Mouse (Mus musculus) midbrain, embryonic 16.5 days (tissue): ENCODE data around the gene Mctp1. TPM values are rescaled to one million over a fixed set of nuclear protein-coding genes. Genes with fewer than 3 reads are reported as not detected.

Source experiments
- ATAC-seq: fragments of 200-750 bp; cut with Nextera tagmentation; 2 replicates; pipeline ENCODE4 v1.8.0; 2017; ENCODE audit warnings: moderate TSS enrichment
- H3K27ac ChIP-seq: fragments of 300-500 bp; sonication (generic); 2 replicates; pipeline ENCODE4 v1.5.1; 2014; ENCODE audit warnings: mild to moderate bottlenecking, low read length, mixed read lengths
- H3K27me3 ChIP-seq: fragments of 300-500 bp; sonication (generic); 2 replicates; pipeline ENCODE4 v1.6.1; 2014; ENCODE audit warnings: low read depth, low read length, mixed read lengths; ENCODE audit not compliant: control insufficient read depth, insufficient read depth
- H3K36me3 ChIP-seq: fragments of 300-500 bp; sonication (generic); 2 replicates; pipeline ENCODE4 v1.6.1; 2014; ENCODE audit warnings: mild to moderate bottlenecking, low read length, moderate library complexity, mixed read lengths; ENCODE audit not compliant: control insufficient read depth, insufficient read depth
- H3K4me1 ChIP-seq: fragments of 300-500 bp; sonication (generic); 2 replicates; pipeline ENCODE4 v1.6.1; 2014; ENCODE audit warnings: mild to moderate bottlenecking, low read length, mixed read lengths; ENCODE audit not compliant: control insufficient read depth, insufficient read depth
- H3K4me2 ChIP-seq: fragments of 300-500 bp; sonication (generic); 2 replicates; pipeline ENCODE4 v1.6.1; 2014; ENCODE audit warnings: mild to moderate bottlenecking, low read length, mixed read lengths
- H3K4me3 ChIP-seq: fragments of 300-500 bp; sonication (generic); 2 replicates; pipeline ENCODE4 v1.5.1; 2014; ENCODE audit warnings: low read depth, mild to moderate bottlenecking, low read length, moderate library complexity, mixed read lengths
- H3K9ac ChIP-seq: fragments of 300-500 bp; sonication (generic); 2 replicates; pipeline ENCODE4 v1.6.1; 2014; ENCODE audit warnings: low read depth, low read length, mixed read lengths
- H3K9me3 ChIP-seq: fragments of 300-500 bp; sonication (generic); replicated peaks from 2 replicates; pipeline ENCODE4 v1.6.1; 2014; ENCODE audit warnings: mild to moderate bottlenecking, low read length, mixed read lengths; ENCODE audit not compliant: control insufficient read depth, poor library complexity, severe bottlenecking
- WGBS: fragments of 180-500 bp; shearing (Covaris S2); extraction: QIAGEN DNeasy Blood & Tissue Kit; methylation state at CpG from one replicate; pipeline ENCODE4 v1.1.7; 2014; 5-methylcytosine and 5-hydroxymethylcytosine counted together
- polyA plus RNA-seq: library from polyadenylated mRNA; unstranded; fragments of >200 nt; fragmentation: Nextera tagmentation; extraction: Ambion mirVana; gene quantifications from 2 replicates; pipeline ENCODE4 v1.2.1, GENCODE M21; 2015

Gene Mctp1
- polyA plus RNA-seq, 1 experiment from 2014 or later = 3.6 TPM

DNA sequence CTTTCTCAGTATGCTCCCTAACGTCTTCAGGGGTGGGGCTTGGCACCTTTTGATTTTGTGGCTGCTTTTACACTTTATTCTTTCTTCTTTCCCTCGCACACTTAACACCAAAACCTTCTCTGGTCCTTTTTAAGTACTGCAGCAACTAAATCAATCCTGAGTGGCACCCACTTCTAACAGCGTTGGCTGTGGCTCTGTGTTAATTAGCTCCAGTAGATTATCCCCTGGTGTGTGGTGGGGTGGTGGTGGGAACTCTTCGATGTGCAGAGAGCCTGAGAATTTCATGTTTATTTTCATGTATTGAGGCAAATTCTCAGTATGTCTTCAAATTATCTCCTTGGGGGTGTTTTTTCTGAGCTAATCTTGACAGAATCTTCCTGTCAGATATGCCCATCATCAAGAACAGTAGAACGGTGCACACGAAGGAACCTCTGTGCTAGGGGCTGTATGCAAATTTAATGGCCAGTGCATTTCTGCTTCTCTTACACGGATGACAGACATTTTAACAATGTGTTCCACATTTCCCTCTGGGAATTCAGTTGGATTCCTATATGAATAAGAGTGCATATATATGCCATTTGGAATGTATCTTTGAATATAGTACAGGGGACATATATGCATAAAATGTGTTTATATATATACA, 466.2 kb downstream of the Mctp1 start:
- WGBS = 21% methylated on average over 7 of the region's 7 CpGs
- no peak overlapping the region for H3K27ac ChIP-seq

DNA sequence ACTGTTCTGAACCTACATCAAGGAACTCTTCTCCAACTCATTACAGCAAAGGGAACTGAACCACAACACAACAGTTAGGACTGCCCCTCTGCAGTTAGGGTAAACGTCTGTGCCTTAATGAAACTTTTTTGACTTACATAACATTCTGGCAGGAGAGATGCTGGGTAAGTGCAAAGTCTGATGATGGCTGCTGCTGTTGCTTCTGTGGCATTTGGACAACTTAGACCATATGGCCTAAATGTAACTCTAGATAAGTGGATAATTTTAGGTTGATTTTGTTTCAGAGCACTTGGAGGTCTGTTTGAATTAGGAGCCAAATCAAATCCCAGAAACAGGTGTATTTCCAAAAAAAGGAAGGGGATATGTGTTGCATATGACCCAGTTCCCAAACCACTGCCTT, 470.0 kb downstream of the Mctp1 start:
- Histone ChIP-seq H3K4me1 (peaks cover 4% of the 10 kb centered on the region; the same call in 1 of the 2 replicates), H3K9ac (no peak overlapping the region), H3K9me3 (no peaks in the 10 kb centered on the region), H3K27me3 (no peaks in the 10 kb centered on the region), H3K27ac (no peak overlapping the region), H3K36me3 (no peaks in the 10 kb centered on the region), H3K4me2 (no peak overlapping the region), H3K4me3 (no peak overlapping the region)
- ATAC-seq = no peak
- 63% methylated on average over 1 of the region's 1 CpGs for WGBS

More for the DNA sequence above, 466.2 kb downstream of the Mctp1 start:
- Histone ChIP-seq H3K4me3 (no peak overlapping the region), H3K36me3 (no peaks in the 10 kb centered on the region), H3K27me3 (no peaks in the 10 kb centered on the region), H3K4me2 (no peak overlapping the region), H3K9me3 (no peaks in the 10 kb centered on the region), H3K4me1 (peaks cover 4% of the 10 kb centered on the region; the same call in 1 of the 2 replicates), H3K9ac (no peak overlapping the region)
- peak; percentile 73 for ATAC-seq

GRCm38 (mm10) chr13:76855021-76855420, 470.7 kb downstream of the Mctp1 start:
- H3K27me3 ChIP-seq = no peaks in the 10 kb centered on the region

GRCm38 (mm10) chr13:76857024-76857423, 472.7 kb downstream of the Mctp1 start:
- H3K4me1 ChIP-seq = no peaks in the 10 kb centered on the region
- no peak overlapping the region for H3K4me2 ChIP-seq
- no peaks in the 10 kb centered on the region for H3K27me3 ChIP-seq
- WGBS = 67% methylated on average over 5 of the region's 5 CpGs
- no peak for ATAC-seq
- H3K27ac ChIP-seq = no peak overlapping the region
- no peak overlapping the region for H3K4me3 ChIP-seq
- H3K9ac ChIP-seq = no peak overlapping the region
- H3K36me3 ChIP-seq = no peaks in the 10 kb centered on the region
- H3K9me3 ChIP-seq = no peaks in the 10 kb centered on the region

More at GRCm38 (mm10) chr13:76855021-76855420, 470.7 kb downstream of the Mctp1 start:
- H3K4me2 ChIP-seq = no peak overlapping the region
- H3K36me3 ChIP-seq = no peaks in the 10 kb centered on the region
- WGBS = 83% methylated on average over 3 of the region's 3 CpGs
- peaks cover 4% of the 10 kb centered on the region; the same call in 1 of the 2 replicates for H3K4me1 ChIP-seq
- no peak overlapping the region for H3K4me3 ChIP-seq
- H3K9ac ChIP-seq = no peak overlapping the region
- no peak overlapping the region for H3K27ac ChIP-seq
- no peaks in the 10 kb centered on the region for H3K9me3 ChIP-seq
- ATAC-seq = no peak

DNA sequence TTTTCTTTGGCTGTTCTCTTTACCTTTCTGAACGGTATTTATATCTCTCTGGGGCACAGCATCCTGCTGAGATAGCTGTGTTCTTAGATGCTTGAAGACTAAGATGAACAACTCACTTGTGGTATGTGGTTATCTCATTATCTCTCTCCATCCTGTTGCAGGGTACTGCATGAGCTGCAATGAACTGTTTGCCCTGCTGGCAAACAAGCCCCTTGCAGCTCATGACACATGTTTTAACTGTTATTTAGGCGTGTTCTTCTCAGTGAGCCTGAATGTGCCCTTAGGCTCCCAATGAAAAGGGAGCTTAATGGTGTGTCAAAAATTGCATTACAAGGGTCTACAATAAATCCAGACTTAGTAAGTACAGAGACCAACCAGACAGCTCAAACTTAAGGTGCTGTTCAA, 473.7 kb downstream of the Mctp1 start:
- WGBS = 23% methylated on average over 2 of the region's 2 CpGs
- Histone ChIP-seq H3K9ac (no peak overlapping the region), H3K4me1 (no peaks in the 10 kb centered on the region), H3K27me3 (no peaks in the 10 kb centered on the region), H3K27ac (no peak overlapping the region), H3K4me2 (no peak overlapping the region), H3K36me3 (no peaks in the 10 kb centered on the region), H3K4me3 (no peak overlapping the region), H3K9me3 (no peaks in the 10 kb centered on the region)
- ATAC-seq = no peak

DNA sequence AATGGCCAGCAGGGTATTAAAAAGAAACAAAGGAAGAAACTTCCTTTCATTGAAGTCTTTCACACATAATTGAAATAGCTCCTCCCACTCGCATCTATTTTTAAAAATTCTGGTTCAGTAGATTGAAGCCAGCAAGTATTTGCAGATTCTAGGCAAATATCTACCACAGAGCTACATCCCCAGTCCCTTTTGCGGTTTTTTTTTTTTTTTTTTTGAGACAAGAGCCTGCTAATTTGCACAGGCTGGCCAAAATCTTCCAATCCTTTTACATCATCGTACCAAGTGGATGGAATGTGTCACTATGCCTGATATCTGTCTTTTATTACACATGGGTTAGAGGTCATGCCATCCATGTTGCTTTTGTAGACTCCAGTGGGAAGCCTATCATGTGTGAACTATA, 486.0 kb downstream of the Mctp1 start:
- ATAC-seq = no peak
- Histone ChIP-seq H3K9ac (no peak overlapping the region), H3K9me3 (no peaks in the 10 kb centered on the region), H3K4me3 (no peak overlapping the region), H3K4me1 (no peaks in the 10 kb centered on the region), H3K36me3 (no peaks in the 10 kb centered on the region), H3K27ac (no peak overlapping the region), H3K4me2 (no peak overlapping the region), H3K27me3 (no peaks in the 10 kb centered on the region)
- 85% methylated on average over 3 of the region's 3 CpGs for WGBS

DNA sequence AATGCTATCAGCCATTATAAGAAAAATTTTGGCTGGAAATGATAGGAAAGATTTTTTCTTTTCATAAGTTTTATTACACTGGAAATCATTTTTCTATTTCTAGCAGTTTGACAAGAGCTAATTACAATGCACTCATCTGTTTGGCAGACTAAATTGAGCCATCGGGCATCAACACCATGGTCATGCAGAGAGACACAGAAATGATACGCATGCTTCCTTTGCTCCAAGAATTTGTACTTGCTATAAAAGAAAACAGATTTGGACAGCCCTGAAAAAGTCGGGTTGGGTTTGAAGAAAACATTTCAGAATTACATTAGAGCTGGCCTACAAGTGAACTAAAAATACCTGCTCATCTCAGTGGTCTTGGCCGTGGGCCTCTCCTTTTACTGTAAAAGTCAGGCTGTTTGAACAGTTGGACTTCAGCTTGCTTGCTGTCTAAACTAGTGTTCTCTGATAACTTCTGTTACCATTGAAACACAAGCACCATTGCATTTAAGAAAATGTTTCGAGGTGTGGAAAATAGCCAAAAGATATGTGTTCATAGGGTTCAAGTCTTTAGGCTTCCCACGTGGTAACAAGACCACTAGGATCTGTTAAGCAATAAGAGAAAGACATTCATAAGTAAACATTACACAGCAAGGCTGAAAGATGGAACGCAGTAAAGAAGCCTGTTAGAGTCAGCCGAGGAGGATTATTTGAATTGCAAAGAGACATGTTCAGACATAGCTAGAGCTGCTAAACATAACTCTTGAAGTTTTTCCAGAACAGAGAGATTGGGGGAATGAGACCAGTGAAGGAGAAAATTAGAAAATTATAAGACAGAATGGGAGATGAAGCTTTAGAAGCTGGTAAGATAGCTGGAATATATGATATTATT, 493.8 kb downstream of the Mctp1 start:
- Histone ChIP-seq H3K4me1 (no peaks in the 10 kb centered on the region), H3K9ac (no peak overlapping the region), H3K4me3 (no peak overlapping the region), H3K36me3 (no peaks in the 10 kb centered on the region), H3K27me3 (no peaks in the 10 kb centered on the region), H3K27ac (no peak overlapping the region), H3K9me3 (no peaks in the 10 kb centered on the region), H3K4me2 (no peak overlapping the region)
- WGBS = 71% methylated on average over 8 of the region's 8 CpGs
- ATAC-seq = no peak

DNA sequence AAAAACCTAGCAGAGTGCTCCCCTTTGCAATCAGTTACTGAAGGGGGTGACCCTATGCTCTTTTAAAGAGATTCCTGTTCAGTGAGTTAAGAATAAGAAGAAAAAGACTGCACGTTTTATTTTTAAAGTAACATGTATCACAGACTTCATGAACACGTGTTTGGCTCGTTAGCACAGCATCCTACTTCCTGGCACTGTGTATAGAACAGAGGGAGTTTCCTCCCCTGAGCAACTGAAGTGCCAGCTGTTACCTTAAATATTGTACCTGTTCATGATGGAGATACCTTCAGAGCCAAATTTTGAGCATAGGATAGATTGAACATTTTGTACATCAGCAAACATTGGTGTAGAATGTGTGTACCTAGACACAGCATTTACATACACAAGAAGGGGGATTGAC, 494.7 kb downstream of the Mctp1 start:
- Histone ChIP-seq H3K36me3 (no peaks in the 10 kb centered on the region), H3K27ac (no peak overlapping the region), H3K4me2 (no peak overlapping the region), H3K4me1 (no peaks in the 10 kb centered on the region), H3K27me3 (no peaks in the 10 kb centered on the region), H3K9me3 (no peaks in the 10 kb centered on the region), H3K9ac (no peak overlapping the region), H3K4me3 (no peak overlapping the region)
- no peak for ATAC-seq
- WGBS = 66% methylated on average over 3 of the region's 3 CpGs

DNA sequence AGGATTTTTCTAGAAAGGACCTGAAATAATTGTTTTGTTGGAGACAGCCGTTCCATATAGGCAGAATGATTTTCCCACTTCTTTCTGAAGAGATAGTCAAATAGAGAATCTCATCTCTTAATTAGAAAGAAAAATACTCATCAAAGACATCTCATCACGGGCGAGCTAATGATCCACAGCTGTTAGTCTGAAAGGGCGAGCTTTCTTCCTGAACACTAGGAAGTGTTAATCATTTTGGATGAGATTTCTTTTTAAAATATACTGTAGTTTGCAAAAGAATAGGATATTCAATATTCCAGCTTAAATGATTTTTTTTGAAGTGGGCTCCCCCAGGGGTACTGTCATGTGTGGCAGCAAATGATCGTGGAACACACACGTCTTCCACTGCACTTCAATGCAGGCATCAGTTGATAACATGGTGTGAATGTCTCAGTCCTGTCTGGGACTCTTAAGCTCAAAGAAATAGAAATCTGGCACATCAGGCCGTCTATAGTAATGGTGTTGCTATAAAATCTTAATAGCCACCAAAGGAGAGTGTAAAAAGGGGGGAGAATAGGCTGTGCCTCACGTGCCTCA, 500.3 kb downstream of the Mctp1 start:
- H3K9ac ChIP-seq = no peak overlapping the region
- no peaks in the 10 kb centered on the region for H3K36me3 ChIP-seq
- 0 out of 2 replicates have a peak, but pooled peaks have one; percentile 54 for ATAC-seq
- no peak overlapping the region for H3K4me3 ChIP-seq
- H3K4me1 ChIP-seq = no peaks in the 10 kb centered on the region
- no peak overlapping the region for H3K27ac ChIP-seq
- no peaks in the 10 kb centered on the region for H3K27me3 ChIP-seq
- WGBS = 55% methylated on average over 8 of the region's 8 CpGs
- H3K9me3 ChIP-seq = no peaks in the 10 kb centered on the region
- H3K4me2 ChIP-seq = no peak overlapping the region
